Mouse (Mus musculus) small intestine, adult 2 months (tissue): ENCODE data around the gene Sys1.

Source experiments
- CTCF ChIP-seq: fragments of 200-500 bp; IDR thresholded peaks from 2 replicates; pipeline ENCODE4 v1.5.1; 2012; ENCODE audit warnings: low read depth, mild to moderate bottlenecking, control low read depth, inconsistent platforms, low read length, moderate library complexity, mixed read lengths; ENCODE audit not compliant: insufficient replicate concordance, insufficient read length; ENCODE audit errors: extremely low read depth
- POLR2A ChIP-seq: fragments of 200-500 bp; IDR thresholded peaks from 2 replicates; pipeline ENCODE4 v1.6.1; 2012; ENCODE audit warnings: low read depth, mild to moderate bottlenecking, control low read depth, inconsistent platforms, low read length, moderate library complexity

GRCm38 (mm10) chr2:164494126-164494525, 37.4 kb downstream of the Sys1 start:
- no peak for TF ChIP-seq POLR2A
- no peak for TF ChIP-seq CTCF
